Mouse (Mus musculus): Measurements from ENCODE around the gene Cxcr2. TPM values are rescaled to one million over a fixed set of nuclear protein-coding genes. Genes with fewer than 3 reads are reported as not detected.
A peak's percentile ranks its signal among the peaks of the same experiment; 100 is the strongest.

Gene Cxcr2
- polyA plus RNA-seq (2015; fragmentation: Nextera tagmentation; extraction: Ambion mirVana): 1.8 and 2.7 TPM in 2 replicates

- H3K27me3 ChIP-seq (ENCODE audit: control insufficient read depth, insufficient read depth, low read depth, low read length): no peaks in the 10 kb centered on the region
- H3K4me3 ChIP-seq (ENCODE audit: low read depth, low read length): peak within 1 kb of the TSS; percentile 31
- peak within 1 kb of the TSS; percentile 31 for H3K27ac ChIP-seq (ENCODE audit: low read length)
- H3K4me1 ChIP-seq (ENCODE audit: control insufficient read depth, low read depth, low read length): peaks cover 3% of the 10 kb centered on the region; the same call in 1 of the 2 replicates
- no peak for ATAC-seq (ENCODE audit: low read depth)
- H3K9me3 ChIP-seq (replicated peaks; ENCODE audit: control insufficient read depth, low read length): no peaks in the 10 kb centered on the region
- H3K9ac ChIP-seq (ENCODE audit: low read depth, low read length): no peak within 1 kb of the TSS
- H3K36me3 ChIP-seq (ENCODE audit: control insufficient read depth, insufficient read depth): no peaks in the 10 kb centered on the region
- 31% methylated on average over 8 of the region's 8 CpGs for WGBS (ENCODE audit: insufficient replicate concordance)
- H3K4me2 ChIP-seq (ENCODE audit: low read depth, low read length): no peak within 1 kb of the TSS
Measured at GRCm38 (mm10) chr1:74153461-74154184, at the start of gene Cxcr2. TSS of gene Cxcr2 (plus strand) at chr1:74153989.

GRCm38 (mm10) chr1:74105660-74106059 lies 48.1 kb upstream of the Cxcr2 start:
- no peak overlapping the region for H3K4me3 ChIP-seq (ENCODE audit: low read depth, low read length)
- H3K4me2 ChIP-seq (ENCODE audit: low read depth, low read length): no peak overlapping the region
- H3K36me3 ChIP-seq (ENCODE audit: control insufficient read depth, insufficient read depth): no peaks in the 10 kb centered on the region
- H3K27me3 ChIP-seq (ENCODE audit: control insufficient read depth, insufficient read depth, low read depth, low read length): peaks cover 2% of the 10 kb centered on the region; the same call in 1 of the 2 replicates
- H3K4me1 ChIP-seq (ENCODE audit: control insufficient read depth, low read depth, low read length): no peaks in the 10 kb centered on the region
- ATAC-seq (ENCODE audit: low read depth): no peak
- H3K27ac ChIP-seq (ENCODE audit: low read length): no peak overlapping the region
- H3K9me3 ChIP-seq (replicated peaks; ENCODE audit: control insufficient read depth, low read length): no peaks in the 10 kb centered on the region
- H3K9ac ChIP-seq (ENCODE audit: low read depth, low read length): no peak overlapping the region
- 65% methylated on average over 4 of the region's 4 CpGs for WGBS (ENCODE audit: insufficient replicate concordance)

GRCm38 (mm10) chr1:74106214-74106613 lies 47.6 kb upstream of the Cxcr2 start:
- no peak overlapping the region for H3K27ac ChIP-seq (ENCODE audit: low read length)
- no peaks in the 10 kb centered on the region for H3K4me1 ChIP-seq (ENCODE audit: control insufficient read depth, low read depth, low read length)
- H3K4me2 ChIP-seq (ENCODE audit: low read depth, low read length): no peak overlapping the region
- no peaks in the 10 kb centered on the region for H3K9me3 ChIP-seq (replicated peaks; ENCODE audit: control insufficient read depth, low read length)
- H3K36me3 ChIP-seq (ENCODE audit: control insufficient read depth, insufficient read depth): no peaks in the 10 kb centered on the region
- H3K4me3 ChIP-seq (ENCODE audit: low read depth, low read length): no peak overlapping the region
- no peak for ATAC-seq (ENCODE audit: low read depth)
- WGBS (ENCODE audit: insufficient replicate concordance): 53% methylated on average over 6 of the region's 6 CpGs
- H3K27me3 ChIP-seq (ENCODE audit: control insufficient read depth, insufficient read depth, low read depth, low read length): no peaks in the 10 kb centered on the region
- H3K9ac ChIP-seq (ENCODE audit: low read depth, low read length): no peak overlapping the region

GRCm38 (mm10) chr1:74107931-74108618 lies 45.7 kb upstream of the Cxcr2 start:
- Histone ChIP-seq H3K4me1 (ENCODE audit: control insufficient read depth, low read depth, low read length) (no peaks in the 10 kb centered on the region), H3K4me2 (ENCODE audit: low read depth, low read length) (no peak overlapping the region), H3K36me3 (ENCODE audit: control insufficient read depth, insufficient read depth) (no peaks in the 10 kb centered on the region), H3K4me3 (ENCODE audit: low read depth, low read length) (no peak overlapping the region), H3K9me3 (replicated peaks; ENCODE audit: control insufficient read depth, low read length) (no peaks in the 10 kb centered on the region), H3K27me3 (ENCODE audit: control insufficient read depth, insufficient read depth, low read depth, low read length) (no peaks in the 10 kb centered on the region), H3K27ac (ENCODE audit: low read length) (no peak overlapping the region), H3K9ac (ENCODE audit: low read depth, low read length) (no peak overlapping the region)
- no peak for ATAC-seq (ENCODE audit: low read depth)
- WGBS (ENCODE audit: insufficient replicate concordance): 53% methylated on average over 4 of the region's 5 CpGs

- H3K36me3 ChIP-seq (ENCODE audit: control insufficient read depth, insufficient read depth): no peaks in the 10 kb centered on the region
- H3K27ac ChIP-seq (ENCODE audit: low read length): no peak overlapping the region
- H3K4me3 ChIP-seq (ENCODE audit: low read depth, low read length): no peak overlapping the region
- no peaks in the 10 kb centered on the region for H3K4me1 ChIP-seq (ENCODE audit: control insufficient read depth, low read depth, low read length)
- H3K9me3 ChIP-seq (replicated peaks; ENCODE audit: control insufficient read depth, low read length): no peaks in the 10 kb centered on the region
- H3K27me3 ChIP-seq (ENCODE audit: control insufficient read depth, insufficient read depth, low read depth, low read length): no peaks in the 10 kb centered on the region
- H3K4me2 ChIP-seq (ENCODE audit: low read depth, low read length): no peak overlapping the region
- no peak for ATAC-seq (ENCODE audit: low read depth)
- 23% methylated on average over 2 of the region's 2 CpGs for WGBS (ENCODE audit: insufficient replicate concordance)
- no peak overlapping the region for H3K9ac ChIP-seq (ENCODE audit: low read depth, low read length)
Measured at GRCm38 (mm10) chr1:74109670-74110069, 44.1 kb upstream of the Cxcr2 start.

GRCm38 (mm10) chr1:74110932-74111695 lies 42.7 kb upstream of the Cxcr2 start:
- Histone ChIP-seq H3K27me3 (ENCODE audit: control insufficient read depth, insufficient read depth, low read depth, low read length) (no peaks in the 10 kb centered on the region), H3K9me3 (replicated peaks; ENCODE audit: control insufficient read depth, low read length) (no peaks in the 10 kb centered on the region), H3K9ac (ENCODE audit: low read depth, low read length) (no peak overlapping the region), H3K36me3 (ENCODE audit: control insufficient read depth, insufficient read depth) (no peaks in the 10 kb centered on the region), H3K4me3 (ENCODE audit: low read depth, low read length) (no peak overlapping the region), H3K4me1 (ENCODE audit: control insufficient read depth, low read depth, low read length) (no peaks in the 10 kb centered on the region), H3K27ac (ENCODE audit: low read length) (no peak overlapping the region), H3K4me2 (ENCODE audit: low read depth, low read length) (no peak overlapping the region)
- no peak for ATAC-seq (ENCODE audit: low read depth)
- WGBS (ENCODE audit: insufficient replicate concordance): 40% methylated on average over 8 of the region's 8 CpGs

- Histone ChIP-seq H3K9me3 (replicated peaks; ENCODE audit: control insufficient read depth, low read length) (no peaks in the 10 kb centered on the region), H3K4me2 (ENCODE audit: low read depth, low read length) (no peak overlapping the region), H3K4me1 (ENCODE audit: control insufficient read depth, low read depth, low read length) (no peaks in the 10 kb centered on the region), H3K36me3 (ENCODE audit: control insufficient read depth, insufficient read depth) (no peaks in the 10 kb centered on the region), H3K9ac (ENCODE audit: low read depth, low read length) (no peak overlapping the region), H3K4me3 (ENCODE audit: low read depth, low read length) (no peak overlapping the region), H3K27me3 (ENCODE audit: control insufficient read depth, insufficient read depth, low read depth, low read length) (no peaks in the 10 kb centered on the region), H3K27ac (ENCODE audit: low read length) (no peak overlapping the region)
- 64% methylated on average over 6 of the region's 6 CpGs for WGBS (ENCODE audit: insufficient replicate concordance)
- ATAC-seq (ENCODE audit: low read depth): no peak
Measured at GRCm38 (mm10) chr1:74111696-74112030, 42.1 kb upstream of the Cxcr2 start.

- Histone ChIP-seq H3K4me1 (ENCODE audit: control insufficient read depth, low read depth, low read length) (no peaks in the 10 kb centered on the region), H3K9me3 (replicated peaks; ENCODE audit: control insufficient read depth, low read length) (no peaks in the 10 kb centered on the region), H3K27ac (ENCODE audit: low read length) (no peak overlapping the region), H3K4me3 (ENCODE audit: low read depth, low read length) (no peak overlapping the region), H3K27me3 (ENCODE audit: control insufficient read depth, insufficient read depth, low read depth, low read length) (no peaks in the 10 kb centered on the region), H3K36me3 (ENCODE audit: control insufficient read depth, insufficient read depth) (no peaks in the 10 kb centered on the region), H3K4me2 (ENCODE audit: low read depth, low read length) (no peak overlapping the region), H3K9ac (ENCODE audit: low read depth, low read length) (no peak overlapping the region)
- 46% methylated on average over 3 of the region's 3 CpGs for WGBS (ENCODE audit: insufficient replicate concordance)
- no peak for ATAC-seq (ENCODE audit: low read depth)
Measured at GRCm38 (mm10) chr1:74113071-74113470, 40.7 kb upstream of the Cxcr2 start.

- no peaks in the 10 kb centered on the region for H3K9me3 ChIP-seq (replicated peaks; ENCODE audit: control insufficient read depth, low read length)
- 64% methylated on average over 6 of the region's 6 CpGs for WGBS (ENCODE audit: insufficient replicate concordance)
- H3K9ac ChIP-seq (ENCODE audit: low read depth, low read length): no peak overlapping the region
- H3K36me3 ChIP-seq (ENCODE audit: control insufficient read depth, insufficient read depth): no peaks in the 10 kb centered on the region
- ATAC-seq (ENCODE audit: low read depth): no peak
- H3K27me3 ChIP-seq (ENCODE audit: control insufficient read depth, insufficient read depth, low read depth, low read length): peaks cover 10% of the 10 kb centered on the region
- H3K4me3 ChIP-seq (ENCODE audit: low read depth, low read length): no peak overlapping the region
- no peak overlapping the region for H3K4me2 ChIP-seq (ENCODE audit: low read depth, low read length)
- H3K27ac ChIP-seq (ENCODE audit: low read length): no peak overlapping the region
- no peaks in the 10 kb centered on the region for H3K4me1 ChIP-seq (ENCODE audit: control insufficient read depth, low read depth, low read length)
Measured at GRCm38 (mm10) chr1:74117876-74118275, 35.9 kb upstream of the Cxcr2 start.
